Mouse (Mus musculus) E14TG2a.4 (cell line): ENCODE measurements at regions not wholly inside any gene's neighbourhood (a gene's known extent, or its start where the extent isn't known, plus 50 kb on each side); places are given as distances from the start of the nearest gene placed in this dataset.

Experiments used
- H3K27me3 ChIP-seq: 2 replicates; pipeline ENCODE4 v1.6.1; 2014; ENCODE audit warnings: low read length, control low read depth; ENCODE audit not compliant: insufficient read depth
- H3K36me3 ChIP-seq: 2 replicates; pipeline ENCODE4 v1.6.1; 2014; ENCODE audit warnings: low read length, control low read depth; ENCODE audit not compliant: insufficient read depth
- H3K4me1 ChIP-seq: replicated peaks from 2 replicates; pipeline ENCODE4 v1.6.1; 2014; ENCODE audit warnings: low read depth, low read length, control low read depth
- H3K4me3 ChIP-seq: replicated peaks from 2 replicates; pipeline ENCODE4 v1.5.1; 2014; ENCODE audit warnings: mild to moderate bottlenecking, low read length
- H3K9me3 ChIP-seq: 2 replicates; pipeline ENCODE4 v1.6.1; 2014; ENCODE audit warnings: low read length, control low read depth
- CTCF ChIP-seq: conservative IDR thresholded peaks from 2 replicates; pipeline ENCODE4 v1.5.1; 2014; ENCODE audit warnings: low read length
- NANOG ChIP-seq: IDR thresholded peaks from 2 replicates; pipeline ENCODE4 v1.6.1; 2014; ENCODE audit warnings: borderline replicate concordance, low read length, mixed read lengths
- POU5F1 ChIP-seq: IDR thresholded peaks from 2 replicates; pipeline ENCODE4 v1.6.1; 2014; ENCODE audit warnings: low read length, borderline replicate concordance

GRCm38 (mm10) chr17:7619641-7620040 is 207.5 kb downstream of the Fndc1 start:
- Histone ChIP-seq H3K4me3 (no peak overlapping the region), H3K36me3 (no peaks in the 10 kb centered on the region), H3K4me1 (no peaks in the 10 kb centered on the region), H3K9me3 (no peaks in the 10 kb centered on the region), H3K27me3 (no peaks in the 10 kb centered on the region)
- TF ChIP-seq NANOG, result no peak

GRCm38 (mm10) chr17:7608046-7608445 is 219.1 kb downstream of the Fndc1 start:
- H3K27me3 ChIP-seq, result 0 out of 2 replicates have a peak, but pooled peaks cover 3% of the 10 kb centered on the region
- TF ChIP-seq CTCF (no peak), NANOG (no peak)
- no peaks in the 10 kb centered on the region for H3K9me3 ChIP-seq
- no peaks in the 10 kb centered on the region for H3K4me1 ChIP-seq
- H3K36me3 ChIP-seq, result no peaks in the 10 kb centered on the region
- no peak overlapping the region for H3K4me3 ChIP-seq

- no peaks in the 10 kb centered on the region for H3K4me1 ChIP-seq
- TF ChIP-seq POU5F1 (no peak), CTCF (no peak), NANOG (no peak)
- 0 out of 2 replicates have a peak, but pooled peaks cover 3% of the 10 kb centered on the region for H3K27me3 ChIP-seq
- H3K36me3 ChIP-seq, result no peaks in the 10 kb centered on the region
- no peak overlapping the region for H3K4me3 ChIP-seq
- H3K9me3 ChIP-seq, result peaks cover 4% of the 10 kb centered on the region
Observed at GRCm38 (mm10) chr17:7607431-7607830, 219.7 kb downstream of the Fndc1 start.

- Histone ChIP-seq H3K4me3 (no peak overlapping the region), H3K9me3 (peaks cover 18% of the 10 kb centered on the region)
- no peak for TF ChIP-seq NANOG
- no peak for TF ChIP-seq POU5F1
- TF ChIP-seq CTCF, result no peak
Observed at GRCm38 (mm10) chr17:7604813-7605504, 219.7 kb upstream of the Unc93a2 start.

DNA sequence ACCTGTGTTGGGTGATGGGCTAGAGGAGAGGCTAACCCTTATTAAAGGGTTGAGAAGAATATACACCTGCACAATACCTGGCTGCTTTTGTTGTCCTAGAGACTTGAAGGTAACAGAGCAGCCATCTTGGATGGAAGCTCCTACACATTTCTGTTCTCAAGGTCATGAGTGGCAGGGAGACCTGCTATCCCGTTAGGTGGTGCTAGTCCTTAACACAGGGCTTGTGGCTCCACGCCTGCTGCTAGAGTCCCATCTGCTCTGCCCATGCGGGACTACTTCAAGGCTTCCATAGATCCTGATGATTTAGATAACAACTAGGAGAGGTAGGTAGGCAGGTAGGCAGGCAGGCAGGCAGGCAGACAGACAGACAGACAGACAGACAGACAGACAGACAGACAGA is 218.8 kb upstream of the Unc93a2 start:
- Histone ChIP-seq H3K27me3 (0 out of 2 replicates have a peak, but pooled peaks cover 3% of the 10 kb centered on the region), H3K36me3 (no peaks in the 10 kb centered on the region), H3K4me3 (no peak overlapping the region), H3K9me3 (peaks cover 18% of the 10 kb centered on the region), H3K4me1 (no peaks in the 10 kb centered on the region)
- TF ChIP-seq NANOG (no peak), CTCF (no peak), POU5F1 (no peak)

More at GRCm38 (mm10) chr17:7604813-7605504, 219.7 kb upstream of the Unc93a2 start:
- Histone ChIP-seq H3K4me1 (no peaks in the 10 kb centered on the region), H3K36me3 (no peaks in the 10 kb centered on the region), H3K27me3 (0 out of 2 replicates have a peak, but pooled peaks cover 3% of the 10 kb centered on the region)

DNA sequence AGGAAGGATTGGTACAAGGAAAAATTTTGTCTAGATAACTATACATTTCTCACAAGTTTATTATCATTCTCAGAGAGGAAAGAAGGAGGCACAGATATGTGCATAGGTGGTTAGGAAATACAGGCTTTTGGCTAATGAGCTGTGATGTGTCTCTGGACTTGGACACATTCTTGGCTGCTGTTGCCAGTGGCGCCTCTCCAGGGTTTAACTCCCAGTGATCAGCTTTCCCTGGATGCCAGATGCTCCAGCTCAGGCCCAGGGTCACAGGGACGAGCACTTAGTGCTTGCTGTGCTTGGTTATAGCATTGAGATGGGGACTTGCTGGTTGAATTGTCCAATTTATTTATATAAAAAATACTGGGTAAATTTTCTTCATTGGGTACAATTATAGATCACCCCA is 215.3 kb upstream of the Unc93a2 start:
- 0 out of 2 replicates have a peak, but pooled peaks cover 3% of the 10 kb centered on the region for H3K27me3 ChIP-seq
- peaks cover 20% of the 10 kb centered on the region for H3K9me3 ChIP-seq
- H3K4me3 ChIP-seq, result no peak overlapping the region
- no peak for TF ChIP-seq CTCF
- no peak for TF ChIP-seq POU5F1
- no peak for TF ChIP-seq NANOG
- H3K36me3 ChIP-seq, result no peaks in the 10 kb centered on the region
- H3K4me1 ChIP-seq, result no peaks in the 10 kb centered on the region

- peaks cover 19% of the 10 kb centered on the region for H3K9me3 ChIP-seq
- peak; percentile 33 for TF ChIP-seq CTCF
- TF ChIP-seq POU5F1, result no peak
- H3K4me1 ChIP-seq, result no peaks in the 10 kb centered on the region
- H3K4me3 ChIP-seq, result no peak overlapping the region
- H3K36me3 ChIP-seq, result no peaks in the 10 kb centered on the region
- no peaks in the 10 kb centered on the region for H3K27me3 ChIP-seq
Observed at GRCm38 (mm10) chr17:7597481-7597880, 212.2 kb upstream of the Unc93a2 start.

DNA sequence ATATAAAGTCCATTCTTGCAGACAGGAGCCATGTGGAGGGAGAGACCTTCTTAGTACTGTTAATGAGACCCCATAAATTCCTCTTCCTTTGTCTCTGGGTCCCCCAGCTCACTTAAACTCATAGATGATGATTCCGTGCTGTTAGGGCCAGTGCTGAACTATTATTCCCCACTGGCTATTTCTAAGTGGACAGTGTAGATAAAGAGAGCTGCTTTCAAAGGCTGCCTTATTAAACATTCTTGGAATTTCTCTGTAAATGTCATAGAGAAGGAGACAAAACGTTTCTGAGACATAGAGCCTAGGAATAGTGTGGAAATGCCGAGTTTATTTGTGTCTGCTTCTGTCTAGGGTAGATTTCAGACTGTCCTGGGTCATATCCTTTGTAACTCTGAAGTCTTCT is 209.5 kb upstream of the Unc93a2 start:
- no peak overlapping the region for H3K4me3 ChIP-seq
- no peaks in the 10 kb centered on the region for H3K4me1 ChIP-seq
- no peaks in the 10 kb centered on the region for H3K27me3 ChIP-seq
- peaks cover 4% of the 10 kb centered on the region; the same call in 1 of the 2 replicates for H3K9me3 ChIP-seq
- no peak for TF ChIP-seq CTCF
- no peak for TF ChIP-seq POU5F1
- no peak for TF ChIP-seq NANOG
- no peaks in the 10 kb centered on the region for H3K36me3 ChIP-seq

DNA sequence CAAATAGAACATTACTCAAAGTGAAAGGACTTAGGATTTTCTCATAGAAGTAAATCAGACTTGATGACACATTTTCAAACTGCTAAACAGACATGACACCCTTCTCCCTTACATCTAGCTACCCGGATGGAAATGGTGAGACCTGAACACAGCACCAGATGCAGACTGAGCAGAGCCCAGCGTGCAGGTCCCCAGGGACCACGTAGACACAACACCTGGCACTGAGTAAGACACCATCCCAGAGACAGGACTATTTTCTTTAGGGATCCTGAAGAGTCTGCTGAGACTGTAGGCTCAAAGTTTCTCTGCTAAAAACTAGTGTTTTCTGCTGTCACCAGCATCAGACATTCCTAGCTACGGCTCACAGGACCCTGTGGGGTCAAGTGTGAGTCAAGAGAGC is 207.2 kb upstream of the Unc93a2 start:
- H3K27me3 ChIP-seq, result no peaks in the 10 kb centered on the region
- H3K9me3 ChIP-seq, result peaks cover 4% of the 10 kb centered on the region; the same call in 1 of the 2 replicates
- H3K4me1 ChIP-seq, result no peaks in the 10 kb centered on the region
- no peaks in the 10 kb centered on the region for H3K36me3 ChIP-seq
- no peak overlapping the region for H3K4me3 ChIP-seq
- TF ChIP-seq CTCF (no peak), NANOG (no peak), POU5F1 (no peak)
